Mouse (Mus musculus) heart, embryonic 14.5 days (tissue): Measurements from ENCODE around the gene Cd37. TPM values are rescaled to one million over a fixed set of nuclear protein-coding genes. Genes with fewer than 3 reads are reported as not detected.

Source experiments
- ATAC-seq: fragments of 200-750 bp; cut with Nextera tagmentation; 2 replicates; pipeline ENCODE4 v1.8.0; 2017; ENCODE audit warnings: low read depth, moderate TSS enrichment; ENCODE audit not compliant: insufficient number of reproducible peaks, insufficient read depth, low FRiP score
- H3K27ac ChIP-seq, 2 experiments: fragments of 200-500 bp in 1 of 2; fragments of 300-500 bp in 1 of 2; sonication (generic) in 1 of 2; replicated peaks in 1 of 2; 2 replicates each; pipeline ENCODE4 v1.5.1; 2012 to 2014; ENCODE audit warnings: low read depth in 2 of 2, low read length in 2 of 2, control low read depth in 1 of 2, mild to moderate bottlenecking in 1 of 2, mixed read lengths in 1 of 2; ENCODE audit not compliant: control insufficient read depth in 1 of 2, insufficient read depth in 1 of 2
- H3K27me3 ChIP-seq: fragments of 300-500 bp; sonication (generic); 2 replicates; pipeline ENCODE4 v1.6.1; 2014; ENCODE audit warnings: mild to moderate bottlenecking, low read length, control low read depth; ENCODE audit not compliant: control insufficient read depth, insufficient read depth
- H3K36me3 ChIP-seq: fragments of 300-500 bp; sonication (generic); 2 replicates; pipeline ENCODE4 v1.6.1; 2014; ENCODE audit warnings: mild to moderate bottlenecking, control low read depth, low read length, mixed read lengths; ENCODE audit not compliant: control insufficient read depth, insufficient read depth
- H3K4me1 ChIP-seq, 2 experiments: fragments of 200-500 bp in 1 of 2; fragments of 300-500 bp in 1 of 2; sonication (generic) in 1 of 2; 2 replicates each; pipeline ENCODE4 v1.6.1; 2012 to 2014; ENCODE audit warnings: low read length in 2 of 2, control low read depth in 1 of 2, mixed read lengths in 1 of 2; ENCODE audit not compliant: control insufficient read depth in 2 of 2, insufficient read depth in 2 of 2
- H3K4me2 ChIP-seq: fragments of 300-500 bp; sonication (generic); 2 replicates; pipeline ENCODE4 v1.6.1; 2014; ENCODE audit warnings: mild to moderate bottlenecking, low read length
- H3K4me3 ChIP-seq, 2 experiments: fragments of 200-500 bp in 1 of 2; fragments of 300-500 bp in 1 of 2; sonication (generic) in 1 of 2; 2 replicates each; pipeline ENCODE4 v1.5.1; 2012 to 2014; ENCODE audit warnings: low read length in 2 of 2, mild to moderate bottlenecking in 2 of 2, control low read depth in 1 of 2, low read depth in 1 of 2, moderate library complexity in 1 of 2; ENCODE audit not compliant: control insufficient read depth in 1 of 2, insufficient read depth in 1 of 2
- H3K9ac ChIP-seq: fragments of 300-500 bp; sonication (generic); 2 replicates; pipeline ENCODE4 v1.6.1; 2014; ENCODE audit warnings: mild to moderate bottlenecking, low read length
- H3K9me3 ChIP-seq: fragments of 300-500 bp; sonication (generic); 2 replicates; pipeline ENCODE4 v1.6.1; 2016; ENCODE audit warnings: low read length, control low read depth; ENCODE audit not compliant: control insufficient read depth
- WGBS: fragments of 180-500 bp; shearing (Covaris S2); extraction: QIAGEN DNeasy Blood & Tissue Kit; methylation state at CpG from one replicate; pipeline ENCODE4 v1.1.7; 2014; 5-methylcytosine and 5-hydroxymethylcytosine counted together
- polyA plus RNA-seq: library from polyadenylated mRNA; unstranded; fragments of >200 nt; fragmentation: Nextera tagmentation; extraction: Ambion mirVana; gene quantifications from 2 replicates; pipeline ENCODE4 v1.2.1, GENCODE M21; 2014

Cd37 gene
- polyA plus RNA-seq, 1 experiment from 2014 or later, result 1.9 TPM

DNA sequence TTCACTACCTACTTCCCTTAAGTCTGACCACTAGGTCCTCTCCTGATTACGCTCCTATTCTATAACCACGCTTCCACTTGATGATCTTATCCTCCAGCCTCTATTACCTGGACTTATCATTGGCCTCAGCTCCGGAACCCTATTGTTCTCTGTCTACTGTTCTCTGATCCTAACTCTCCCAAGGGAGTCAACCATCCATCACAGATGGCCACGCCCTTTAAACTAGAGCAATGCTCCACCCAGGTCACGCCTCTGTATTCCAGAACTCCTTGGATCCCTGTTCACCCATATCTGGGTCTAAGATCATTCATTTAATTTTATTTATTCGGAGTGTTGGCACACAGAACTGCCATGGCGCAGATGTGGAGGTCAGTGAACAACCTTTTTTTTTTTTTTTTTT, 26.6 kb downstream of the Cd37 start:
- no peak overlapping the region for H3K27ac ChIP-seq
- 73% methylated on average over 7 of the region's 7 CpGs for WGBS
- ATAC-seq, result no peak
- H3K4me3 ChIP-seq, result no peak overlapping the region
- H3K36me3 ChIP-seq, result 0 out of 2 replicates have a peak, but pooled peaks cover 3% of the 10 kb centered on the region
- peaks cover 13 to 15% of the 10 kb centered on the region in 2 experiments for H3K4me1 ChIP-seq
- H3K27me3 ChIP-seq, result peaks cover 22% of the 10 kb centered on the region
- no peak overlapping the region for H3K4me2 ChIP-seq
- no peaks in the 10 kb centered on the region for H3K9me3 ChIP-seq
- H3K9ac ChIP-seq, result no peak overlapping the region

DNA sequence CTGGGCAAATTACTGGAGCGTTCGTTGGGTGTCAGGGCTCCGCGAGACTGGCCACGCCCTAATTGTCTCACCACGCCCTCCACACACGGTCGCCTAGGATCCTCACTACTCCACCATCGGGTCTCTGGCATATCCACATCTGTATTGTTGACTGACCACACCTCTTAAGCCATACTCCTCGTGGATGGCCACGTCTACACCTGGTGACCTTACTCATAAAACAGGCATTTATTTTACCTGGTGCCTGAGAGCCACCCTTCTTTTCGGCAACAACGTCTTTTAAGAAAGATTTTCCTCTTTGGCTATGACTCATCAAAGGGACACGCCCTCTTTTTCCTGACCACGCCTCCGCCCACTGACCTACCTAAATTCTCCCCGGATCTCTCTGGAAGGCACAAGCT, 27.1 kb downstream of the Cd37 start, which contains the start of gene Dkkl1:
TSS of gene Dkkl1 (minus strand) at position 297 of the 401 bp plus-strand sequence.
- no peak within 1 kb of the TSS for H3K9ac ChIP-seq
- 3% methylated on average over 17 of the region's 17 CpGs for WGBS
- H3K4me3 ChIP-seq, result no peak within 1 kb of the TSS

DNA sequence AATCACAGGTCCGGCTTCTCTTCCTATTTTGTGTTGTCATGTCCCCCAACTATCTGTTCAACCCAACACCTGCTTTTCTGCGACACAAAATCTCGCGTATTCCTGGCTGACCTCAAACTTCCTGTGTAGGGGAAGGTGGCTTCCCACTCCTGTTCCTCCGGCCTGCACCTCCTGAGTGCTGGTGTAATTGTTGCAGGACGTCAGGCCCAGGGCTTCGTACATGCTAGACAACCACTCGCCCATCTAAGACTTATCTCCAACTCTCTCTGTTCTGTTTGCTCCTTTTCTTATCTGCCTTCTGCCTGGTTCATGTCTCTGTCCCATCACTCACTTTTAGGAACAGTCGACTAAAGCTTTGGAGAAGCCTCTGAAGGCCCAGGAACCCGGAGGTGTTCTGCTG, 27.8 kb downstream of the Cd37 start:
- Histone ChIP-seq H3K27me3 (peaks cover 22% of the 10 kb centered on the region), H3K4me1 (peaks cover 5 to 6% of the 10 kb centered on the region in 2 experiments), H3K9ac (no peak overlapping the region), H3K4me3 (no peak overlapping the region), H3K4me2 (no peak overlapping the region), H3K27ac (no peak overlapping the region), H3K9me3 (no peaks in the 10 kb centered on the region), H3K36me3 (no peaks in the 10 kb centered on the region)
- no peak for ATAC-seq
- WGBS, result 42% methylated on average over 10 of the region's 10 CpGs

More for the DNA sequence above, 27.1 kb downstream of the Cd37 start, which contains the start of gene Dkkl1:
- Histone ChIP-seq H3K4me2 (peak within 1 kb of the TSS; percentile 39), H3K27ac (no peak within 1 kb of the TSS), H3K9me3 (no peaks in the 10 kb centered on the region), H3K36me3 (no peaks in the 10 kb centered on the region), H3K27me3 (peaks cover 22% of the 10 kb centered on the region), H3K4me1 (peaks cover 8 to 10% of the 10 kb centered on the region in 2 experiments)
- ATAC-seq, result no peak

DNA sequence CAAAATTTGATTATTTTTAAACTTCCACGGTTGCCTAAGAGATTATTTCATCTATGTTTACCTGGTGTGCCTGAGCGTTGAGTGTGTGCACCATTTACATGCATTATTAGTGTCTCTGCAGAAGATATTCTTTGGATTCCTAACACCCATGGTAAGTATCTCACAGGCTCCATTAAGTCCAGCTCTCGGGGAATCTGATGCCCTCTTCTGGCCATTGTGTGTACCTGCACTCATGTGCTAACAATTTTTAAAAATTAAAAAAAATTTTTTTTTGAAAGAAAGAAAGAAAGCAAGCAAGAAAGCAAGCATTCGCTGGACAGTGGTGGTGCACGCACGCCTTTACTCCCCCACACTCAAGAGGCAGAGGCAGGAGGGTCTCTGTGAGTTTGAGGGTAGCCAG, 30.7 kb downstream of the Cd37 start:
- ATAC-seq, result no peak
- H3K4me3 ChIP-seq, result no peak overlapping the region
- no peak overlapping the region for H3K9ac ChIP-seq
- H3K4me1 ChIP-seq, result peaks cover 3 to 5% of the 10 kb centered on the region in 2 experiments; a peak in 2 of 4 replicates
- no peaks in the 10 kb centered on the region for H3K36me3 ChIP-seq
- H3K27me3 ChIP-seq, result peaks cover 22% of the 10 kb centered on the region
- WGBS, result 76% methylated on average over 6 of the region's 6 CpGs
- no peaks in the 10 kb centered on the region for H3K9me3 ChIP-seq
- H3K4me2 ChIP-seq, result no peak overlapping the region
- no peak overlapping the region for H3K27ac ChIP-seq

DNA sequence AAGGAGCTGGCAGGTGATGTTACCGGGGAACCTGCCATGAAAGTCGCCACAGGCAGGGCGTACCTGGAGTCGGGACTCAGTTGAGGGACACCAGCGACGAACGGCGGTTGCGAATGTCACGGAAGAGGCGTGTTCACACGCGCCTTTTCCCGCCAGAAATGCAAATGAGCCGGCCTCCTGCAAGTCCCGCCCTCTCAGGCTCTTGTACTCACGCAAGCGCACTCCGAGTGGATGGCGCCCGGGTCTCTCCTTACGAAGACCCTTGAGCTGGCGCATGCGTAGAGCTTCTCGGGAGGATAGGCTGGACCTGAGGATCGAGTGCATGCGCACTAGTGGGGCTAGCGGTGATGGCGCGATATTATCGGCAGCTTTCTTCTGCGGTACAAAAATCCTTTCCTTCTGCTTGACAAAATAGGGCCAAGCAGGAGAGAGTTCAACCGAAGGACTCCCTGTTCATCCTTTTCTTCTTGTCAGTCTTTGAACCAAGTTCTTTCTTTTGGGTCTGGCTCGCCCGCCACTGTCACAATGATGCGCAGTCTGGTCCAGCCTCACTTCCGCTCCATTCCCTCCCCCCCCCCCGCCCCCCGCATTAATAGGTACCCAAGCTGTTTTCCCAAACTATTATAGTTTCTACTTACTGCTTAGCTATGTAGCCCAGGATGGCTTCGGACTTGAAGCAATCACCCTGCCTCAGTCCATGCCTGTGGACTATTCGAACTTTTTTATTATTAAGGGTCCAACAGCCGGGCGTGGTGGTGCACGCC, 34.4 kb downstream of the Cd37 start, which contains the start of gene Ccdc155:
TSS of gene Ccdc155 (minus strand) at position 513 of the 764 bp plus-strand sequence.
- ATAC-seq, result peak; percentile 79
- peaks cover 0 to 4% of the 10 kb centered on the region in 2 experiments; a peak in 1 of 4 replicates for H3K4me1 ChIP-seq
- H3K4me2 ChIP-seq, result peak within 1 kb of the TSS; percentile 69
- no peaks in the 10 kb centered on the region for H3K36me3 ChIP-seq
- no peak within 1 kb of the TSS for H3K9ac ChIP-seq
- peak within 1 kb of the TSS; percentile 42 to 60 for H3K4me3 ChIP-seq
- no peaks in the 10 kb centered on the region for H3K9me3 ChIP-seq
- H3K27me3 ChIP-seq, result no peaks in the 10 kb centered on the region
- H3K27ac ChIP-seq, result no peak within 1 kb of the TSS
- WGBS, result 7% methylated on average over 44 of the region's 44 CpGs

DNA sequence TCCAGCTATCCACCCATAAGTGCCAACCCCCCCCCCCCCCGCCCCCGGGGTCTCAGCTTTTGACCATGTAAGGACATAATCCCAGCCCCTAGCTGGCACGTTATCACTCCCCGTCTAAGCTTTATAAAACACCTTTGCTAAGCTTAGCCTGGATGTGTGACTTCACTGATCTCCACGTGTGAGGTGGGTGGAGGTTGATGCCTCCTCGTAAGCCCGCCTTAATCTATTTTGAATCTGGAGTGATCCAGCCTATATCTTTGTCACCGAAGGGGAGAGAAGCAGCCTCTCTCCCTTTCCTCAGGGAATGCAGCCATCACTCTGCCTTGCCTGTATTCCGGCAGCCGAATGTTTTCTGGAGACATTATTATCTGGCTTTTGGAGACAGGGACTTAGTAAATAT, 36.3 kb downstream of the Cd37 start:
- H3K4me1 ChIP-seq, result peaks cover 0 to 6% of the 10 kb centered on the region in 2 experiments; a peak in 1 of 4 replicates
- no peak overlapping the region for H3K4me3 ChIP-seq
- H3K27ac ChIP-seq, result no peak overlapping the region
- no peaks in the 10 kb centered on the region for H3K36me3 ChIP-seq
- WGBS, result 19% methylated on average over 10 of the region's 10 CpGs
- no peak for ATAC-seq
- H3K9me3 ChIP-seq, result no peaks in the 10 kb centered on the region
- no peak overlapping the region for H3K4me2 ChIP-seq
- no peaks in the 10 kb centered on the region for H3K27me3 ChIP-seq
- H3K9ac ChIP-seq, result no peak overlapping the region; the same call in 1 of the 2 replicates

DNA sequence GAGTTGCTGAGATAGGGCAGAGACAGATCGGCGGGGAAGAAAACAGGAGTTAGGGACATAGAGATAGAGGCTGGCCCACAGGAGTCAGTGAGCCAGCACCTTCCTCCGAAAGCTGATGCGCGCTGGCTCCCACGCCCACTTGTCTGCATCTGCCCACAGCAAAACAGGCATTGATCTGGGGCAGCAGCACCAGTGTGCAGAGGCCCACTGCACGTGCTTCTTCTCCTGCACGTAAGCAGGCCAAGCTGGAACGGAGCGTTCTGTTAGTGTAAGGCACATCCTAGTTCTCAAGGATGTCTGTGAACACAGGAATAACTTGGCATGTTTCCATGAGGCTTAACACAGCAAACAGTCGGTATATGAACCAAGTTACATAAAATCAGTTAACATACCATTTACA, 40.0 kb downstream of the Cd37 start:
- Histone ChIP-seq H3K9me3 (no peaks in the 10 kb centered on the region), H3K27me3 (no peaks in the 10 kb centered on the region; the same call in 1 of the 2 replicates), H3K4me2 (no peak overlapping the region), H3K4me1 (peaks cover 6 to 11% of the 10 kb centered on the region in 2 experiments; a peak in 1 of 4 replicates), H3K36me3 (no peaks in the 10 kb centered on the region), H3K27ac (no peak overlapping the region), H3K9ac (no peak overlapping the region), H3K4me3 (no peak overlapping the region)
- 72% methylated on average over 11 of the region's 11 CpGs for WGBS
- no peak for ATAC-seq
